Mouse (Mus musculus) kidney, adult 2 months (tissue): ENCODE measurements around the gene Tfpi. TPM values are rescaled to one million over a fixed set of nuclear protein-coding genes. Genes with fewer than 3 reads are reported as not detected.
"Not testable (repeated sequence)": the region's sequence is repeated elsewhere in the genome, so short reads cannot be mapped to it uniquely, and the experiment has no call there.

Experiments
- DNase-seq: peaks from one replicate; pipeline ENCODE4 v3.0.0; 2021
- H3K27ac ChIP-seq: fragments of 200-500 bp; 2 replicates; pipeline ENCODE4 v1.5.1; 2012; ENCODE audit warnings: low read depth, low read length, control low read depth, inconsistent platforms; ENCODE audit not compliant: insufficient read depth
- H3K27me3 ChIP-seq: fragments of 200-500 bp; replicated peaks from 2 replicates; pipeline ENCODE4 v1.6.1; 2012; ENCODE audit warnings: mild to moderate bottlenecking, moderate library complexity, low read length, inconsistent platforms; ENCODE audit not compliant: control insufficient read depth, insufficient read depth
- H3K36me3 ChIP-seq: fragments of 200-500 bp; 2 replicates; pipeline ENCODE4 v1.6.1; 2012; ENCODE audit warnings: mild to moderate bottlenecking, moderate library complexity, low read length, inconsistent platforms; ENCODE audit not compliant: control insufficient read depth, insufficient read depth
- H3K4me1 ChIP-seq: fragments of 200-500 bp; 2 replicates; pipeline ENCODE4 v1.6.1; 2011; ENCODE audit warnings: low read length; ENCODE audit not compliant: control insufficient read depth, insufficient read depth
- H3K4me3 ChIP-seq: fragments of 200-500 bp; 2 replicates; pipeline ENCODE4 v1.5.1; 2011; ENCODE audit warnings: mild to moderate bottlenecking, low read depth, low read length, control low read depth; ENCODE audit not compliant: insufficient read depth
- CTCF ChIP-seq: fragments of 200-500 bp; conservative IDR thresholded peaks from 2 replicates; pipeline ENCODE4 v1.5.1; 2011; ENCODE audit warnings: low read depth, mild to moderate bottlenecking, control low read depth, low read length, moderate library complexity, mixed read lengths; ENCODE audit not compliant: insufficient read depth, insufficient read length
- POLR2A ChIP-seq: fragments of 200-500 bp; IDR thresholded peaks from one replicate; pipeline ENCODE4 v1.6.1; 2011; ENCODE audit warnings: low read depth, low read length, control low read depth
- WGBS: fragments of 180-500 bp; shearing (Covaris S2); methylation state at CpG from one replicate; pipeline ENCODE4 v1.1.7; 2018; 5-methylcytosine and 5-hydroxymethylcytosine counted together
- polyA plus RNA-seq: library from polyadenylated mRNA; depleted of rRNA; stranded (reverse); fragments of >200 nt; gene quantifications from 2 replicates; pipeline ENCODE4 v1.2.3, GENCODE M21; 2012

Gene Tfpi
- polyA plus RNA-seq, 1 experiment, result 6.9 TPM

DNA sequence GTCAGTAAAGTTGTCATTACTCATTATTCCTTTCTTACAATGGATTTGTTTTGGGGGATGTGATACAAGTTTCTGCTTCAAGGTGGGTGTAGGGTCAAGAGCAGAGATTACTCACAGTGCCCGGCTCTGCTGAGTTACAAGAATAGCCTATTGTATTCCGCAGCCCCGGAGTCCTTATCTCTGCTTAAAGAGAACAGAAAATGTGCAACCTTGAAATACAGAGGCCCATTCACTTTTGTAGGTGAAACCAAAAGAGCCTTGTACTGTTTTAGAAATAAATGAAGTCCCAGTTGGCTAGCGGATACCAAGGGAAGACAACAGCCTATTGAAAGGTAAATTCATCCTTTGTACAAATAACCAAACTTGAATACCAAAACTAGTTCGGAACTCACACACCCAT is 42.2 kb upstream of the Tfpi start:
- Histone ChIP-seq H3K36me3 (no peaks in the 10 kb centered on the region), H3K4me1 (no peaks in the 10 kb centered on the region), H3K27ac (no peak overlapping the region), H3K4me3 (no peak overlapping the region), H3K27me3 (no peaks in the 10 kb centered on the region)
- WGBS, result 82% methylated on average over 5 of the region's 5 CpGs
- no peak for DNase-seq
- TF ChIP-seq POLR2A (no peak), CTCF (no peak)

DNA sequence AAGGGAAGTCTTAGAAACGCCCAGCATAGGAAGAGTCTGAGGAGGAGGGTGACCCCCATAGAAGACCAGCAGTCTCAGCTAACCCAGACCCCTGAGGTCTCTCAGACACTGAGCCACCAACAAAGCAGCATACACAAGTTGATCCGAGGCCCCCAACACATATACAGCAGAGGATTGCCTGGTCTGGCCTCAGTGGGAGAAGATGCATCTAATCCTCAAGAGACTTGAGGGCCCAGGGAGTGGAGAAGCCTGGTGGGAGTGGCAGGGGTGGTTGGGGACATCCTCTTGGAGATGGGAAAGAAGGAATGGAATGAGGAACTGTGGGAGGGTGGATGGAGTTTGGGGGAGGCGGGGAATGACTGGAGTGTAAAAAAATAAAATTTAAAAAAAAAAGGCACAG is 36.7 kb upstream of the Tfpi start:
- H3K36me3 ChIP-seq, result no peaks in the 10 kb centered on the region
- H3K4me3 ChIP-seq, result no peak overlapping the region
- WGBS, result 94% methylated on average over 3 of the region's 3 CpGs
- no peak for TF ChIP-seq POLR2A
- no peak for TF ChIP-seq CTCF
- DNase-seq, result no peak
- no peaks in the 10 kb centered on the region for H3K4me1 ChIP-seq
- H3K27ac ChIP-seq, result no peak overlapping the region
- H3K27me3 ChIP-seq, result no peaks in the 10 kb centered on the region

DNA sequence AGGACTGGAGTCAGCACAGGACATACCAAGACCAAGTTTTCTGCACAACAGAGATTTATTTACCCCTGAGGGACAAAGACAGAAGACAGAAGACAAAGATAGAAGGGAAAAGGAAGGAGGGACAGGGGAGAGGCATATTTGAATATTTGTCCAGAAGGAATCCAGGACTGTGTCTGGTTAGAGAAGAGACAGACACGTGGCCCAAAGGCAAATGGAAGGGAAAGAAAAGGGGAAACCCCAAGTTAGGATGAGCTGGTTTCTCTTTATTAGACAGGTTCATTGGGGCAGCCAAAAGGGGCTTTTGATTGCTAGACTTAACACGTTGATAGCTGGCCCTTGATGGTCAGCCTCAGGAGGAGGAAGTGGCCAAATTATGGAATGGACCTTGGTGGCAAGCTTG is 34.9 kb upstream of the Tfpi start:
- TF ChIP-seq POLR2A, result no peak
- no peak for TF ChIP-seq CTCF
- 53% methylated on average over 2 of the region's 2 CpGs for WGBS
- Histone ChIP-seq H3K36me3 (no peaks in the 10 kb centered on the region), H3K4me1 (no peaks in the 10 kb centered on the region), H3K27me3 (no peaks in the 10 kb centered on the region), H3K4me3 (no peak overlapping the region), H3K27ac (no peak overlapping the region)
- no peak for DNase-seq

DNA sequence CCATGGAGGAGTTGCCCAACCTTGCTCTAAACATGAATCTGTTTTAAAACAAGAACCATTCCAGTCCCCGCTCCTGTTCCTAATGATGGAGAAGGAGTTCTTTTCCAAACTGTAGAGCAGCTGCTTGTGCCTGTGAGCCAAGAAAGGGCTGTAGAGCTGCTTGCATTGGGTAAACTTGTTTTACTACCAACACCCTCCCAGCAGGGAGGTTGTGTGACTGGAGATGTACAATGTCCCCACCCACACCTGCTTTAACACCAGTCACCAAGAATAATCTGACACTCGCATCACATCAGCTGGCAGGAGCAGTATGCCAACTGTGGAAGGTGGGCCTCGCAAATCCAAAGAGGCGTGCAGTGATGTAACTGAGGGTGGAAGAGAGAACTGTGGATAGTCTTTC is 34.5 kb upstream of the Tfpi start:
- no peak for DNase-seq
- Histone ChIP-seq H3K27ac (no peak overlapping the region), H3K27me3 (no peaks in the 10 kb centered on the region), H3K4me1 (no peaks in the 10 kb centered on the region), H3K36me3 (no peaks in the 10 kb centered on the region), H3K4me3 (no peak overlapping the region)
- TF ChIP-seq POLR2A (no peak), CTCF (no peak)
- WGBS, result 92% methylated on average over 4 of the region's 4 CpGs

DNA sequence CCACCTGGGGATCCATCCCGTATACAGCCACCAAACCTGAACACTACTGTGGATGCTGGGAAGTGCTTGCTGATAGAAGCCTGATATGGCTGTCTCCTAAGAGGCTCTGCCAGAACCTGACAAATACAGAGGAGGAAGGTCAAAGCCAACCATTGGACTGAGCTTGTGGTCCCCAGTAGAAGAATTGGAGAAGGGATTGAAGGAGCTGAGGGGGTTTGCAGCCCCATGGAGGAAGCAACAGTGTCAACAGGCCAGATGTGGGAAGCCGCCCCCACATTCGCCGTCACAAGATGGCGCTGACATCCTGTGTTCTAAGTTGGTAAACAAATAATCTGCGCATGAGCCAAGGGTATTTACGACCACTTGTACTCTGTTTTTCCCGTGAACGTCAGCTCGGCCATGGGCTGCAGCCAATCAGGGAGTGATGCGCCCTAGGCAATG is 28.4 kb upstream of the Tfpi start:
- not testable (repeated sequence) for H3K4me3 ChIP-seq
- DNase-seq, result peak; percentile 53
- WGBS, result 33% methylated on average over 7 of the region's 11 CpGs

DNA sequence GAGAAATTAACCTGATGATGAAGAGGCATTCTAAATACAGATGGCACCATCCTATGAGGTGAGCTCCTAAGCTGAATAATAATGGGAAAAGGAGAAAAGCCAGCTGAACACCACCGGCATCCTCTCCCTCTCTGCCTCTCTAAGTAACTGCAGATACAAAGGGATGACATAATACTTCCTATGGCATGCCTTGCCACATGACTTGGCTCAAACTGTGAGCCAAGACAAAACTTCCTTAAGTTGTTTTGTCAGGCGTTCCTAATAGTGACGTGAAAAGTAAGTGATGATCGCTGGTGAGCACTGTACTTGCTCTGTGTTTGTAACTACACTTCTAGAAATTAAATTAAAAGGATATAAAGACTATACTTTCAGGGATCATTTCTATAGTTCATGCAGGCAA is 27.7 kb upstream of the Tfpi start:
- TF ChIP-seq POLR2A, result no peak
- TF ChIP-seq CTCF, result no peak
- peak; percentile 12 for DNase-seq
- H3K36me3 ChIP-seq, result no peaks in the 10 kb centered on the region
- no peaks in the 10 kb centered on the region for H3K27me3 ChIP-seq
- no peaks in the 10 kb centered on the region for H3K4me1 ChIP-seq
- 70% methylated on average over 4 of the region's 4 CpGs for WGBS
- no peak overlapping the region for H3K27ac ChIP-seq
- H3K4me3 ChIP-seq, result no peak overlapping the region

More for the DNA sequence above, 28.4 kb upstream of the Tfpi start:
- not testable (repeated sequence) for H3K36me3 ChIP-seq, H3K4me1 ChIP-seq, H3K27me3 ChIP-seq
- H3K27ac ChIP-seq, result peak overlapping the region; percentile 68

DNA sequence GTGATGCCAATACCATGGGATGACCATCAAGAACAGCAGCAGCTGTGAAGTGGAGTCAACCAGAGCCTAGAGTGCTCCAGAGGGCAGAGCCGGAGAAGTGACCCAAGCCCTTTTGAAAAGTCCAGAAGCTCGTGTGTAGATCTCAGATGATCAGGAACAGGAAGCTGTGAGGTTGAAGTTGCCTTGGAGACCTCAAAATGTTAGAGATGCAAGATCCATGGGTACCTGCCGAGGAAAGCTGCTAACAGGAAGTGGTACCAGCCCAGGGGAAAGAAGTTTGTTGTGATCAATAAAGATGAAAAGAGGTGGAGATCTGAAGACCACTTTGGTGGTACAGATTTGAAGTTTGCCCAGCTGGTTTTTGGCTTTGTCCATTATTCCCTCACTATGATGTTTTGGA is 22.3 kb upstream of the Tfpi start:
- TF ChIP-seq CTCF (no peak), POLR2A (no peak)
- WGBS, result 74% methylated on average over 3 of the region's 3 CpGs
- H3K36me3 ChIP-seq, result no peaks in the 10 kb centered on the region
- H3K27ac ChIP-seq, result no peak overlapping the region
- no peaks in the 10 kb centered on the region for H3K27me3 ChIP-seq
- no peaks in the 10 kb centered on the region for H3K4me1 ChIP-seq
- no peak overlapping the region for H3K4me3 ChIP-seq
- DNase-seq, result no peak

DNA sequence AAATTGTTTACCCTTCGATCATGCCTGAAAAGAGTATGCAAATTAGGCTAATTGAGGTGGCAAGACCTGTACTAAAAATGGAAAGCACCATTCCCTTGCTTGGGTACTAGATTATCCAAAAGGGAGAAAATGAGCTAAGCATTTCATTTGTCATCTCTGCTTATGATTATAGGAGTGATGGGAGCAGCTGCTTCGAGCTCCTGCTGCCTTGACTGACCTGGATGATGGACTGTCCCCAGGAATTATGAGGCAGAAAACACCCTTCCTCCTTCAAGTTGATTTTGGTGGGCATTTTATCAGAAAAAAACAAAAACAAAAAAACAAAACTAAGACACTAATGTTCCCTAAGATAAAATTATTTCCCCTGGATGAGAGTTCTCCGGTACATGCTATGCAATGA is 18.5 kb upstream of the Tfpi start:
- WGBS, result 81% methylated on average over 3 of the region's 3 CpGs
- no peak for DNase-seq
- no peaks in the 10 kb centered on the region for H3K4me1 ChIP-seq
- H3K27me3 ChIP-seq, result no peaks in the 10 kb centered on the region
- H3K27ac ChIP-seq, result no peak overlapping the region
- TF ChIP-seq CTCF, result no peak
- no peak for TF ChIP-seq POLR2A
- H3K36me3 ChIP-seq, result no peaks in the 10 kb centered on the region
- H3K4me3 ChIP-seq, result no peak overlapping the region
